ENCODE assay signal across 1 mouse cellular context in genomic region chr11:101354438-101355010, GRCm38 (mm10).
TF ChIP-seq lines count a peak whose summit lies in the region.

No protein-coding gene starts in this region.

TF ChIP-seq in CH12.LX, 34 proteins besides CTCF, POLR2A, EP300 and RAD21:
- no peak for TF ChIP-seq CHD1 (IDR thresholded peaks at IDR 0.05; ENCODE audit: low read depth, low read length)
- no peak for TF ChIP-seq BHLHE40 (IDR thresholded peaks at IDR 0.05; ENCODE audit: low read depth, low read length)
- TF ChIP-seq SMC3 (IDR thresholded peaks at IDR 0.05; ENCODE audit: low read depth, low read length) = peak; percentile 63
- TF ChIP-seq ELF1 (IDR thresholded peaks at IDR 0.05; ENCODE audit: low read depth, low read length) = no peak
- TF ChIP-seq MEF2A (IDR thresholded peaks at IDR 0.05; ENCODE audit: borderline replicate concordance, low read depth, low read length) = no peak
